Mouse (Mus musculus): ENCODE measurements at regions not wholly inside any gene's neighbourhood (a gene's known extent, or its start where the extent isn't known, plus 50 kb on each side); places are given as distances from the start of the nearest gene placed in this dataset.

- in situ Hi-C loops (cut with MboI; ENCODE audit: unreplicated experiment in 2 of 2) = loop anchor here in 1 of 2 experiments (25.0 kb wide), 2 partner anchors 671 to 1396 kb away; no protein-coding TSS in a partner anchor
Observed at GRCm38 (mm10) chr11:93808431-93808830, 77.1 kb downstream of the Utp18 start.

DNA sequence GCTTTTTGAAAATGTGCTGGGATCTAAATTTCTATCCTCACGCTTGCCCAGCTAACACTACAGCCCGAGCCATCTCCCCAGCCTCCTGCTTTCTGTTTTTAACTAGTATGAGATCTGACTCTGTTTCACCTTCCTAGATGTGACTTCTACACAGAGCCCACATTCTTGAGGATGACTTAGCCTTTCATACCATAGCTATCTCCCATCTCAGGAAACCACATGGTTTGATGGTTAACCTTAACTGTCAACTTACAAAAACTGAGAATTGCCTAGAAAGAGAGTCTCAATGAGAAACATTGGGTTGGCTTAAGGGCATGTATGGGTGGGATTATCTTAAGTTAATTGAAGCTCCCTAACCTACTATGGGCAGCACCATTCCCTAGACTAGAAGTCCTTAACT is 78.4 kb downstream of the Utp18 start:
- in situ Hi-C loops (cut with MboI; ENCODE audit: unreplicated experiment in 2 of 2) = loop anchor here in 1 of 2 experiments (25.0 kb wide), 2 partner anchors 670 to 1395 kb away; no protein-coding TSS in a partner anchor

DNA sequence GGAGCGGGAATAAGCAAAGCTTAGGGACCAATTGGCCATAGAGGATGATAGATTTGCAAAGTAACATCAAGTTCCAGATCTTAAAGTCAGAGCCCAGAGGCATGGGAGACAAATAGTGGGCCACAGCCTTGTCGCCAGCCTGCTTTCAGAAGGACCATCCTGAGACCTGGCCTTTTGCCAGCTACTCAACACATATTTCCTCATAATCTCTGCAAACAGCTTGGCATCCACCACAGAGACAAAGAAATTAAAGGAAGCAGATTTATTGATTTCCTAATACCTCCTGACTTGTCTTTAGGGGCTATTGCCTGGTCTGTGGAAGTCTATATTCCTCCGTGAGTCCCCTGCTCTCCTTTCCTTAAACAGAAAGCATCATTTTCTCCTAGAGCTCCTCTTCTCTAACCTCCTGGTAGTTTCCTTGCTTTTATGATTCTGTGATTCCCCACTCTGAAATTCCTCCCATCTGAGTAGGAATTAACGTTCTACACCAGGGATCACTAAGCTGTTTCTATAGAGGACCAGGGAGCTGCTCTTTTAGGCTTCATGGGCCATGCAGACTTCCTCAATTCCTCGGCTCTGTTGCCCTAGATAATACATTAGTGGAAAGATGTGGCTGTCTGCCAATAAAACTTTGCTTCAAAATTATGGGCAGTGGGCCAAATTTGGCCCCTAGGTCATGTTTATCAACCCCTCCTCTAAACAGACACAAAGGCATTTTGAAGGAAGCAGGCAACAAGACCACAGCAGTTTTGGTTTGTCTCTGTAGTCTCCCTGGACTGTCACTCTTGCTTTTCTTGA is 114.2 kb downstream of the Utp18 start:
- in situ Hi-C loops (cut with MboI; ENCODE audit: unreplicated experiment in 2 of 2) = no loop called here

GRCm38 (mm10) chr11:93765961-93766360 is 119.6 kb downstream of the Utp18 start:
- in situ Hi-C loops (cut with MboI; ENCODE audit: unreplicated experiment in 2 of 2) = no loop called here

DNA sequence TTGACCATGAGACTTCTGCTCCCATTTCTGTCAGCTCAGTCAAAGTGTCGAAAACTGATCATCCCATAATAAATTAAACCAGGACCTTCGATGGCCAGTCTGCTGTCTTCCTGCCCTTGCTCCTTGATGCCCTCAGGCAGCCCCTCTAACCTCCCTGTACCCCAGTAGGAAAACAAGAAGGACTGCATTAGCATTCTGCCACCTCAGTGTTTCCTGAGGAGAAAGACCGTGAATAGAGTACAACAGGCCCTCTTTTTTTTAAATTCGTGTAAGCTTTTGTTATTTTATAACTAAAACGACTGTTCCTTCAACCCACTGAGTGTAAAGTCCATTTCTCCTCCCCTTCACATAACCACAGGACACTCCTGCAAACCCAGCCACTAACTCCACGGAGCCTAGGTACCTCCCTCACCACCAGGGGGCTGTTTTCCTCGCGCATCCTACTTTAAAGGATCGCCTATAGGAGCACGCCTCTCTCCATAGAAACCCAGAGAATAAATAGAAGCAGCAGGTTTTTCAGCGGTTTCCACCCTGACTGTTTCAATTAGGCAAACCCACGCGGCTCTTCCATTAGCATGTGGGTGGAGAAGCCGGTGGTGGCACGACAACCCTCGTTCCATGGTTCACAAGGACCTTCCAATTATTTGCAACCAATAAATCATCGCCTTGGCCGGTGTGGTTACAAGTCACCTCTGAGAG is 122.6 kb downstream of the Utp18 start:
- in situ Hi-C loops (cut with MboI; ENCODE audit: unreplicated experiment in 2 of 2) = no loop called here

DNA sequence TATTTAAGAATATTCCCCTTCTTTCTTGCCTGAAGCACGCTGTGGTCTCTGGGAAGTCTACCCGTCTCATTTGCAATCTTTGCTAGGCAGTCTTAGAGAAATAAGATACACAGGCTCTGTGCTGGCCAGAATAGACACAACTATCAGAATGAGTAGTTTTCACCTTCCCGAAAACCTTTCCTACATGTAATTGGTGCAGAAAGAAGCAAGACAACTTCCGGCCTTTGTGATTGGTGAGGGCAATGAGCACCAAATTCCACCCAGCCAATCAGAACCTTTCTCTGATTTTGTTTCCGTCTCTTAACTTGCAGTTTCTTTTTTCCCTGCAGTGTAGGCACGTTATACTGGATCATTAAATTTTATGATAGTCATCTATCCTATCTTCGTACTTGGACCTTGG is 127.7 kb downstream of the Utp18 start:
- in situ Hi-C loops (cut with MboI; ENCODE audit: unreplicated experiment in 2 of 2) = no loop called here

- in situ Hi-C loops (cut with MboI; ENCODE audit: unreplicated experiment in 2 of 2) = no loop called here
Observed at GRCm38 (mm10) chr11:93736618-93737017, 148.9 kb downstream of the Utp18 start.

DNA sequence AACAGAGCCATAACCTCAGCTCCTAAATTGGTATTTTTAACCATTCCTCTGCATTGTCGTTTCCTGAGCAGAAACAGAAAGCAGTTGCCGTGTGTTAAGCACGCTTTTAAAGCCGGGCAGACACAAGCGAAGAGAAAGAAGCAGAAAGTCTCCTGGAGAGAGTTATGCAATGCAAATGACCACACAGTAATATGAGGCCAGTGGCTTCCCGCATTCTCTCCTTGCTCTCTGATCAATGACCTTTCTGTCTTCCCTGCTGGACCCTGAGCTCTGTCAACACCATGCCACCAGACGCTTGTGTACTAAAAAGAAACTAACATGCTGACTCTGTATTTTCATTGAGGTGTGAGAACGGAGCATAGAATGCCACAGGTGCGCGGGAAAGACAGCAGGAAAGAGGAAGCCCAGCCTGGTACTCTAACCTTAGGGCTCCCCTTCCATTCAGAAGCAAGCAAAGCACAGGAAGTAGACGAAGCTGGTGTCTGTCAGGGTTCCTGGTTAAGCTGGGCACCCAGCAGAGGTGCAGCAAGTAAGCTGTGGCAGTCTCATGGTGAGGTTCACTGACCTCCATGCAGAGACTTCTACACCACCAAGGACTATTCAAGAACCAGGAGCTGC is 151.9 kb downstream of the Utp18 start:
- in situ Hi-C loops (cut with MboI; ENCODE audit: unreplicated experiment in 2 of 2) = no loop called here

DNA sequence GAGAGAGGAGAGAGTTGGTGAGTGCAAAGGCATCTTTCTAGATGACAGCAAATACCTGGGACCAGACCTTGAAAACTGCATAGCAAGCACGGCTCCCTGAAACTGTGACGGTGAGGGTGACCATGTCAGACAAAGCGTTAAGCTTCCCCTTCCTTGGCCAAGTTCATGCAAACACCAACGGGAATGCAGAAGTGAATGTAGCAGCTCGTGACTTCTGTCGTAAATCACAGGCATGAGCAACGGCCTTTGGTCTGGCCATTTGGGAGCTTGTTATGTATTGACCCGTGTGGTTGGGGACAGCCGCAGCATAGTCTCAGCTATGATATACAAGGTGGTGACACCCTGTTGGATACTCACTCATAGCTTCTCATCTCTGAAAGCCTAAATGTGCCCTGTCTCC is 156.4 kb downstream of the Utp18 start:
- in situ Hi-C loops (cut with MboI; ENCODE audit: unreplicated experiment in 2 of 2) = no loop called here

GRCm38 (mm10) chr11:93725242-93725641 is 160.3 kb downstream of the Utp18 start:
- in situ Hi-C loops (cut with MboI; ENCODE audit: unreplicated experiment in 2 of 2) = no loop called here

- in situ Hi-C loops (cut with MboI; ENCODE audit: unreplicated experiment in 2 of 2) = no loop called here
Observed at GRCm38 (mm10) chr11:93719141-93719540, 166.4 kb downstream of the Utp18 start.

- in situ Hi-C loops (cut with MboI; ENCODE audit: unreplicated experiment in 2 of 2) = no loop called here
Observed at GRCm38 (mm10) chr11:93709686-93710085, 175.9 kb downstream of the Utp18 start.

DNA sequence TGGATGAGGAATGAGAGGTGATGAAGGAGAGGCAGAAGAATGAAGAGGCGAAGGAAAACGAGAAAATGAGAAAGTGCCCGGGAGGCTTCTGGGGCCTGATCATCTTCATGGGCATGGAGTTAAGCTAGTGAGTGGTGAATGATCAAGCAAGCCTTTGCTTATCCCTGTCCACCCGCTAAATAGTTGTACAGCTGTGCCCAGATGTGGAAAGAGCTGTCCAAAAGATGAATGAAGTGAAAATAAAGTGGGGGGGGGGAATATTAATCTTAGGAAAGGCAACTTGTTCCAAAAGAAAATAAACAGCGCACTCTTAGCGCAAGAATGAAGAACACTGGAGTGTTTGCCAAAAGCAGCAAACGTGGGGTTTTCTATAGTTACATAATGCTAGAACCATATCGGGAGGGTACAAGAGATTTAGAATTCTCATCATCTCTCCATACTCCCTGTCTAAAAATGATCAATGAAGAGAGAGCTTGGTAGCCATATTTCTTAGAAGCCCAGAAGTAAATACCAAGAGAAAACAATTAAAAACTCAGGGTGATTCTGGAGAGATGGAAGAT is 188.5 kb downstream of the Utp18 start:
- in situ Hi-C loops (cut with MboI; ENCODE audit: unreplicated experiment in 2 of 2) = no loop called here

GRCm38 (mm10) chr11:93696096-93696890 is 189.3 kb downstream of the Utp18 start:
- in situ Hi-C loops (cut with MboI; ENCODE audit: unreplicated experiment in 2 of 2) = no loop called here

GRCm38 (mm10) chr11:93683691-93684090 is 201.9 kb downstream of the Utp18 start:
- in situ Hi-C loops (cut with MboI; ENCODE audit: unreplicated experiment in 2 of 2) = no loop called here

- in situ Hi-C loops (cut with MboI; ENCODE audit: unreplicated experiment in 2 of 2) = no loop called here
Observed at GRCm38 (mm10) chr11:93676299-93676698, 209.3 kb downstream of the Utp18 start.

- in situ Hi-C loops (cut with MboI; ENCODE audit: unreplicated experiment in 2 of 2) = no loop called here
Observed at GRCm38 (mm10) chr11:93672025-93672424, 213.5 kb downstream of the Utp18 start.

- in situ Hi-C loops (cut with MboI; ENCODE audit: unreplicated experiment in 2 of 2) = no loop called here
Observed at GRCm38 (mm10) chr11:93661657-93662056, 223.9 kb downstream of the Utp18 start.

GRCm38 (mm10) chr11:93660379-93660778 is 225.2 kb downstream of the Utp18 start:
- in situ Hi-C loops (cut with MboI; ENCODE audit: unreplicated experiment in 2 of 2) = no loop called here

DNA sequence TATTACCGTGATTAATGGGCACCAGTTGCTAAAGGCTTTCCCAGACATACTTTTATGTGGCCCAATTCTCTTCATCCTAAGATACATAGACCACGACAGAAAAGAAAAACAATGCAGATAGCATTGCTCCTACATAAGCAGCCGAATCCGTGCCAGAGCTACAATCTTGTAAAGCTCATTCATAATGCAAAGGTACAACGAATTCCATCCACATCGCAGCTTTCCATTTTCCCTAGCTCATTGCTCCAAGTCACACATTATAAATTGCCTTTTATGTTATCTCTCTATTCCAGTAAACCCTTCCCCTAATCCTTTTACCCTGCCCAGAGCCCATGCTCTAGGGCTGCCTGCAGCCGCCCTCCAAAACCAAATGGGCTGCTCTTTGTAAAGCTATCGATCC is 226.8 kb downstream of the Utp18 start:
- in situ Hi-C loops (cut with MboI; ENCODE audit: unreplicated experiment in 2 of 2) = no loop called here

All from v-Abl transformed pro-B cells (cell line).